Mouse (Mus musculus) urinary bladder, postnatal 14 days (tissue): ENCODE results near the gene Smarce1.

ENCODE experiments used
- DNase-seq: peaks from one replicate; pipeline ENCODE4 v3.0.0; 2021; ENCODE audit warnings: low spot score

The Smarce1 gene

DNA sequence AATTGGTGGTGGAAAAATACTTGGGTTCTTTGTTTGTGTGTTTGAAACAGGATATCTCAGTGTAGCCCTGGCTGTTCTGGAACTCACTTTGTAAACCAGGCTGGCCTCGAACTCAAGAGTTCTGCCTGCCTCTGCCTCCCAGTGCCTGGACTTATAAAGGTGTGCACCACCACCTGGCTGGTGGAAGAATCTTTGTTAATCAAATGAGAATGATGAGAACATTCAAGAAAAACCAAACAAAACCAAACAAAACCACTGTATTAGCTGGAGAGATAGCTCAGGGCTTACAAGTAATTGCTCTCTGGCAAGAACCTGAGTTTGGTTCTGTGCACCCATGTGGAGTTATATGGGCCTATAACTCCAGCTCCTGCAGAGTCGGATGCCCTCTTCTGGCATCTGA lies 61.4 kb downstream of the Smarce1 start:
- DNase-seq: no peak

- no peak for DNase-seq
These were observed 62.8 kb downstream of the Smarce1 start for GRCm38 (mm10) chr11:99168030-99168474.

GRCm38 (mm10) chr11:99167576-99167975 lies 63.2 kb downstream of the Smarce1 start:
- DNase-seq: no peak

GRCm38 (mm10) chr11:99166241-99166640 lies 64.6 kb downstream of the Smarce1 start:
- DNase-seq: no peak

DNA sequence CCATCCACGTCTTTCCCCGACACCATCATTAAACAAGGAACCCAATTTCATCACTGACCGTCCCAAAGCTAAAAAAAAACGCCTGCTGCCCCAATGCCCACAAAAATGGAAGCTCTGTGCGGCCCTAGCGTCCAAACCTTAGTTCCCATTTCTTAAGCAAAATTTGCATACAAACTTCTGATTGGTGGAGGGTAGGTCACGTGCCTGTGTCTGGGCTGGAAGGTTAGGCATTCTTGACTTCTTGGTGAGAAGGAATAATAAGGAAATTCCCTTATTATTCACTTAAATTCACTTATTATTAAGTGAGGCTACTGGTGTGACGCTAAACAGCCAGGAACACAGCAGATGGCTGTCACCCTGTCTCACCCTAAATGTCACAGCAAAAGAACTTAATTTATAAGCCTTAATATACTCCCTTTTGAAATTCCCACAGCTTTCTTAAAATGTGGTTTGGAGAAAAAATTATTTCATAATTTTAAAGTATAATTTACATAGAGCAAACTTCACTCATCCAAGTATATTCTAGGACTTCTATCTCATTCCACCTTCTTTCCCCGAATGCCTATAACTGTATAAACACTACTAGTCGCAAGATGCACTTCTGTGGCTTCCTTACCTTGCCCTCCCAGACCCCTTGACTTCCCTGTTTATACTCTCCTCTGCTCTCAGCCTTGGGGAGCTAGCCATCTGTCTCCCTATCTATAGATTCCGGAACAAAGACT lies 65.6 kb downstream of the Smarce1 start:
- no peak for DNase-seq

DNA sequence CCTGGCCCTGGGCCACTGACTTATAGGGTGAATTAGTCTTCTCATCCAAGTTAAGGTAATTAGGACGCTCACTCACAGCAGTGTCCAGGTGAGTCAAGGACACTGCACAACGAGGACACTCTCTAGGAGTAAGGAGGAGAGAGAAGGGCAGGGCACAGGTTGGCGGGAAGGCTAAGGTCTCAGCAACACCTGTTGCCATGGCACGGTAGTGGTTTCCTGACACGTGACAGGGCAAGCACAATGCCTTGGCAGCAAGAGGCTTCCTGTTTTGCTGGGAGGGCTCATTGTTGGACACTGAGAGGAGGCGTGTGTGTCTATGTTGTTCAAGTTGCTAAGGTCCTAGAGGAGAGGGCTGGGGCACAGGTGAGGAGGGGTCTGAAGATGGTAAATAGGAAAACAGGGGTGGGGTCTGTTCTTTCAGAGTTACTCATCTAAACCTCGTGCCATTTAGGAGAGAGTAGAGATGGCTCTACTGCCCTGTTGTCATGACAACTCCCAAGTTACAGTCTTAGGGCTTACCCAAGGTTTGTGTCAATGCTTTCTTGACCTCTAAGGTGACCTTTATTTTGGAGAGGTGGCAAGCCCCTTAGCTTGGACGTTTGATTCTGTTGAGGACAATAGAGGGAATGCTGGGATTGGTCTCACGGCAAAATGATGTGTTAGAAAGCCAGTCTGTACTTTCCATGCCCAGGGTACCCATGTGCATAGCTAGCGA lies 67.7 kb downstream of the Smarce1 start:
- DNase-seq: no peak

DNA sequence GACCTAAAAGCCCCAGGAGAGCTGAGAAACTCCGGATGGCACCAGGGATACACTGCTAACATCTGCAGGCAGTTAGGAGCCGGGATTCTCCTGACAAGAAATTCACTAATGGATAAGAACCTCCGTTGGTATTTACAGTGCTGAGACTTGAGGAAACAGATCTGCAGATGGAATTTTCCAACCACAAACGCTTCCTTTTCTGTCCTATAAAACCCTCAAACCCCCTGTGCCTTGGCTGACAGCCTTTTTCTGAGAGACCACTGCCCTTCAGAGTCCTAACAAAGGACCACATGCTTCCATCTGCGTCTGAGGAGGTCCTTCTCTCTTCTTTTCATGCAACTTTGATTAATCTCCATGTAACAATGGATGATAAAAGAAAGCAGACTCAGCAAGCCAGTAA lies 69.2 kb downstream of the Smarce1 start:
- no peak for DNase-seq

DNA sequence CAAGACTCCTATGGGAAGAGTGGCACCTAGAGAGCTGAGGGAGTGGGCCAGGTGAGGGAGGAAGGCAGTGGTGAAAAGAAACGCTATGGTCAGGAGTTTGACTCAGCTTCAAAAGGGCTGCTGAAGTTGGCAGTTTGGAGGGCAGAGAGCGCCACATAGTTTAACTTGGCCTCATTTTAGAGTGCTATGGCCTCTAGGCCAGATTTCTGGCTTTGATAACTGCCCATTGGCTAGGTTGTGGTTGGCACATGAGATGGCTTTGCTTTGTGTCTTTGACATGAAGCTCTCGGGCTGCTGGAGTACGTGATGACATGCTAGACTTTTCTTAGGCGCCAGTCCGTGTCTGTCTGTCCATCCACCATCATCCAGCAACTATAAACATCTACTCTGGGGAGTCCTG lies 70.6 kb downstream of the Smarce1 start:
- no peak for DNase-seq
